Mouse (Mus musculus) olfactory bulb, adult 2 months (tissue): ENCODE results near the gene Carf.

ENCODE experiments used
- CTCF ChIP-seq: fragments of 200-500 bp; IDR thresholded peaks from 2 replicates; pipeline ENCODE4 v1.5.1; 2012; ENCODE audit warnings: low read depth, mild to moderate bottlenecking, low read length, moderate library complexity; ENCODE audit not compliant: insufficient read depth
- POLR2A ChIP-seq: fragments of 200-500 bp; IDR thresholded peaks from 2 replicates; pipeline ENCODE4 v1.6.1; 2012; ENCODE audit warnings: mild to moderate bottlenecking, low read depth, low read length, moderate library complexity; ENCODE audit not compliant: insufficient read depth

- TF ChIP-seq CTCF (no peak), POLR2A (no peak)
Measured at GRCm38 (mm10) chr1:60074935-60075334, 23.1 kb upstream of the Carf start.
